Mouse (Mus musculus) layer of hippocampus, adult 8-10 months (tissue): ENCODE measurements around the gene Dbt. TPM values are rescaled to one million over a fixed set of nuclear protein-coding genes. Genes with fewer than 3 reads are reported as not detected.

Experiments used
- DNase-seq, 2 experiments: peaks; one replicate each; pipeline ENCODE4 v3.0.0; 2022; ENCODE audit warnings: low spot score in 2 of 2
- total RNA-seq, 4 experiments: library from RNA; stranded (reverse); gene quantifications; 2 replicates each; pipeline ENCODE4 v1.2.4; 2022

Dbt gene
- 10 to 100 TPM; 16.5 to 23.1 (median 18.1) TPM for total RNA-seq

DNA sequence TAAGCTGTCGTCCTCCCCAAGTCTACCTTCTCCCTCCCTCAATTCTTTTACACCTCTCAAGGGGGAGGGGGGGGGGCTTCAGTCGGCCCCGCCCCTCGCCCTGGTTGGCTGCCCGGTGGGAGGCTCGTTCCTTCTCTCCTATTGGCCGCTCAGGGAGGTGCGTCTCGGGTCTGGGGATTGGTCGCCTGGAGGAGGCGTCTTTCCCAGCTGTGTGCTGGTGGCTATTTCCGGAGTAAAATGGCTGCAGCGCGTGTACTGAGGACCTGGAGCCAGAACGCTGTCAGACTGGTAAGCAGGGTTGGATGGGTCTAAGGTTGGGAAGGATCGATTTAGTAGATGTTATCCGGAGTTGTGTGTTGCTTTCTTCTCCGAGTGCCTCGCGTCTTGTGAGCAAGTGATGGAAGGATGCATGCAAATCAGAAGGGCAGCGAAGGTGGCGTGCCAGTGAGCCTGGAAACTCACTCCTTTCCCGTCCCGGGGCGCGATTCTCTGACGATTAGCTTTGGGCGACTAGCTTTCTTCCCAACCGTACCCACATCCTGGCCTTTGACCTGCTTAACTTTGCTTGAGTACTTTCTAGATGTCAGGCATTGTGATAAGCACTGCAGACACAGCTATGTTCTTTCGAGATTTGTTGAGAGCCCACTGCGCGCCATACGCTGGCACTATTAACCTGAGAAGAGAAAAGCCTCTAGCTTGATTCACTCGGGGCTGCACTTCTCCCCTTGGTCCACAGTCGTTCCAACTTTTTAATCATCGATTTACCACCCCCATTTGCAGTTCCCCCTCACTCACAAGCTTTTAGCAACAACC lies at the start of gene Dbt:
Gene Dbt, plus strand, starts transcription at position 167 of the 813 bp plus-strand sequence.
- DNase-seq, result peak; percentile 83 to 85

DNA sequence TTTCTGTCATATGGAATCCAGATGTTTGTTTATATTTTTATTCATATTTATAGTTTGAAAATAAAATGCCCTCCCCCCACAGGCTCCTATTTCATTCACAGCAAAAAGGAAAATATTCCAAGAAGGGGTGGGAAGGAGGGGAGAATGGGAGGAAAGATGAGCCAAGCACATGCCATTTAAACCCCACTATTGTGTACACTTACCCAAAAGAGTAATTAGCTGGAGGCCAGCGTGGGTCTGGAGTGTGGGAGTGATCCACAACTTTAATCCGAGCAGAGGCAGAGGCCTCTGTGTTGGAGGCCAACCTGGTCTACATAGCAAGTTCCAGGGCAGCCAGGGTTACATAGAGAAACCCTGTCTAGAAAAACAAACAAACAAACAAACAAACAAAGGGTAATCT lies 48.6 kb upstream of the Dbt start:
- DNase-seq, result no peak

GRCm38 (mm10) chr3:116465709-116466108 lies 47.2 kb upstream of the Dbt start:
- no peak for DNase-seq

GRCm38 (mm10) chr3:116474602-116475001 lies 38.3 kb upstream of the Dbt start:
- DNase-seq, result no peak

DNA sequence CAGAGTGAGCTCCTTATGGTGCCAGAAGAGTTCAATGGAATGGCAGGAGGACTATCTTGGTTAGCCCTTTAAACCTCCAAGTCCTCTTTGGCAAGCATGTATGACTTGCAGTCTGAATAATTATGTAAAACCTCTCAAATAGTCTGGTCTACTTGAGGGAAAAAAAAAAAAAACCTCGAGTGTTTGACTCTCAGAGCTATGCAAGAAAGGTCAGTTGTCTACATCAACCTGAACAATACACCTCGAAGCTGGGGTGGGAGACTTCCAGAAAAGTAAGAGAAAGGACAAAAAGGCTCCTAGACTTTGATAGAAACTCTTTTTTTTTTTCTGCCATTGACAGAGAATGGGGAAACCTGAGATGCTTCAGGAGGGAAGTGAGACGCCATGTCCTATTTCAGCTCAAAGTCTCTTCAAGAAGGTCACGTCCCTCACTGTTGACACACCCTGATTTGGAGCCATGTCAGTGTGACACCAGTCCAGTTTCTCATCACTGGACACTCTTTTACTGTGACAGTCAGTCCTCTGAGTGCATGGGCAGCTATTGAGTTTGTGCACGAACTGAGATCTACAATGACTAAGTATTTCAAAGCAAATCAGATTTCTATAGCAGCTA lies 36.1 kb upstream of the Dbt start:
- no peak for DNase-seq

DNA sequence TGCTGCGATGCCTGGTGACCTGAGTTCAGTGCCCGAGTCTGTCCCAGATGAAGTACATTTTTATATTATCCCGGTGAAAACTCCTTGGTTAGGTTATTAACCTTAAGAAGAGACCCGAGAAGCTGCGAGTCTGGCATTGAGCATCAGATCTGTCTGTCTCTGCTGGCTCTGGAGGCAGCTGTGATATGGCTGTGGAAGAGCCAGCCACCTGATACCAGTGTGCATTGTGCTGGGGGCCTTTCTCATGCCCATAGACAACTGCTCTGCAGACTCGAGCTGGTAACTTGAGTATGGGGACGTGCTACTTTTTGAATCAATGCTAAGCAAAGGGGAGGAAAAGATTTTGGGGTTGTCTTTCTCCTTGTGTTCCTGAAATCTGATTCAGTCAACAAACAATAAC lies 35.5 kb upstream of the Dbt start:
- DNase-seq, result no peak

GRCm38 (mm10) chr3:116480119-116480518 lies 32.8 kb upstream of the Dbt start:
- DNase-seq, result no peak

- DNase-seq, result no peak
Observed at GRCm38 (mm10) chr3:116480937-116481336, 31.9 kb upstream of the Dbt start.

- DNase-seq, result no peak
Observed at GRCm38 (mm10) chr3:116482724-116483123, 30.1 kb upstream of the Dbt start.

GRCm38 (mm10) chr3:116483271-116483670 lies 29.6 kb upstream of the Dbt start:
- no peak for DNase-seq

GRCm38 (mm10) chr3:116490920-116491319 lies 21.9 kb upstream of the Dbt start:
- no peak for DNase-seq

- DNase-seq, result no peak
Observed at GRCm38 (mm10) chr3:116491923-116492454, 20.9 kb upstream of the Dbt start.

DNA sequence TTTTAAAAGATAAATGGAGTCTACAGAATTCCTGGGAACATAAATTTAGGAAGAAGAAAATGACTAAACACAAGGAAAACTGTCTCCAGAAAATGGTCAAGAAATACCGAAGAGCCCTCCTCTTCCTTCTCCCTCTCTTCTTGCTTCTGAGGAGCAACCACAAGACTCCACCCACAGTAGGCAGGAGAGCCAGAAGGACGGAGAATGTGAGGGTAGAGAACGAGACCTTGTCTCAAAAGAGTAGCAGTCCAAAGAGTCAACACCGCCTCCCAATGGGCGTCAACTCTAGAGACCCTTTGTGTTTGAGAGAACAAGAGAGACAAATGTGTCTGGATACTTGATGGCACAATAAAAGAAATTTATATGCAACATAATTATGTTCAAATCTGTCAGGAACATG lies 19.2 kb upstream of the Dbt start:
- no peak for DNase-seq

DNA sequence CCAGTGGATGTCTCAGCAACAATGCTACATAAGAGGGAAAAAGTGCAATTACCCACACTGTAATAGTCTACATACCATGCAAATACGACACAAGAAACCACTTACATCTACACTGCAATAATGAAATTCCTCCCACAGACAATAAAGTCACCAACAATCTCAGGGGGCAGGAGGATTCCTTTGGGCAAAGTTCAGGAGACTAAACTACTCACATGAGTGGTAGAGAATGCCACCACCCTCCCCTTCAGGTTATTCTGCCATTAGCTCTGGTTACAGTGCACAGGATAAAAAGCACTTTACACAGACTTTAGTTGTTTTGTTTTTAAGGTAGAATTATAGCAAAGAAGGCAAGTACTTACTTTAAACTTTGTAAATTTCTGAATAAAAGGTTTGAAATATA lies 17.2 kb upstream of the Dbt start:
- no peak for DNase-seq

DNA sequence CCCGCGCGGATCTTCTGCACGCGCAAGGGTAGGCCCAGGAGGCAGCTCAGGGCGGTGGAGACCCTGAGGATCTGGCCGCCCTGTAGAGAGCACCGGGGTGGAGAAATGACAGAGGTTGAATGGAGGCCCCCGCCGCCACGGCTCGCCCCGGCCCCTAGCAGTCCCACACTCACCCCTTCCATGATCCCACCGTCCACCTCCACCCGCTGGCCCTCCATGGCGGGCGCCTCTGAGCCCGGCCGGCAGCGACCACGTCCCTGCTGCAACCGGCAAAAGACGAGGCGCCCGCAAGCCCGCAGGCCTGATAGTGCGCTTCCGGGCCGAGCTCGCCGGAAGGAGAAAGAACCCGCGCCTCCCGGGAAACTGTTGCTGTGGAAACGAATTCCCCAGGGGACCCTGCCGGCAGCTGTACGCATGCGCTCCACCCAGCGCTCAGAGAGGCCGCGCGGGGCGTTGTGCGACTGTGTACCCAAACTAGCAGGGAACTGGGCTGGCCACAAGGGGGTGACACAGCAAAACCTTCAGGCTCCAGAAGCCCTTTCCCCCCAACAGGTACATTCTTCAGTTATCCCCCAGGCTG lies 5.0 kb upstream of the Dbt start, which contains the start of gene Rtca:
Gene Rtca, minus strand, starts transcription at position 437 of the 580 bp plus-strand sequence.
- DNase-seq, result peak; percentile 96 to 98

DNA sequence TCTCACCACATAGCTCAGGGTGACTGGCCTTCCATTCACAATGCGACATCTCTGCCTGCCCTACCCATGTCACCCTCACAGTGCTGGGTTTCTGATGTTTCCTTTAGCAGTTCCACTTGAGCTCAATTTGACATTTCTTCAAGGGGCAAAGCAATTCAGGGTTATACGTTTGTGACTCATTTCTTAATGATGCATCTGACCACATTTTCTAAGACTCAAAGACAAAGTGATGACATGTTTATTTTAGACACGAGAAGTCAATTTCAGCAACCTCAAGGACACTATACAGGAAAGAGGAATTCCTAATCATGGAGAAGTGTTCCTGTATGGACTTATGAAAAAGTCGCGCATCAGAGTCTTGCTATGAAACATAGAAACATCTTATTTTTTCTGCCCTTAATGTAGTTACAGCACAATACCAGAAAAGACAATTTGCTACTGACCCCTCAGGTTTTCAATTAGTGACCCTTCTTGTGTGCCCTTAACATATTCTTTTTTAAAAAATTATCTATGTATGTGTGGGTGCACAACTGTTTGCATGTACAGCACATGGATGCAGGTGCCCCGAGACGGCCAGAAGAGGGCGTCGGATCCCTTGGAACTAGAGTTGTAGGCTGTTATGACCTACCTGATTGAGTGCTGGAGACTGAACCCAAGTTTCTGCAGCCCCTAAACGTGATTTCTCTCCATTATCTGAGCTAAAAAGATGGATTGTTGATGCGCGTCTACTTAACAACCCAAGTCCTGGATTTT lies 543 bp upstream of the Dbt start:
- peak in 1 of 2 experiments; percentile 32 for DNase-seq

DNA sequence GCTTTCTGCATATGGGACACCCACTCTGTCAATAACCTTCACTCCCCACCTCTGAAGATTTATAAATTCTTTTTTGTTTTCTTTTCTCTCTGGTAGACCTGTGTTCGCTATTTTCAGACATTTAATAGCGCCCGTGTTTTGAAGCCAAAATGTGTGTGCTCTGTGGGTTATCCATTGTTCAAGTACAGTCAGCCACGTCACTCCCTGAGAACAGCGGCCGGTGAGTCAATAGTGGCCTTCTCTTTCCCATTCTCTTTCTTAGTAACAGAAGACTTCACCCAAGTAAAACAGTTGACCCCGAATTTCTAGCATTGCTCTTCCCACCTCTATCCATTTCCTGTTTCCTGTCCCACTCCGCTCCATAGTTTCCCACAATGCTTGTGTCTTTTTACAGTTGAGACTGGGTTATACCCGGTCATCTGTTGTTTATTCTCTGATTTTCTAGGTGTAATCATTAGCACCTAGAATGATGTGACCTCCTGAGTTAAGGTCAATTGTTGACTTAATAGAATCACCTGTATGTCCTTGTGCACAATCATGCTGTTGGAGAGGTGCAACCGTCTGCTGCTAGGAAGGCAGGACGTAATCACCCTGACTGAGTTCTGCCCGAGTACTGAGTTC lies 7.4 kb downstream of the Dbt start:
- no peak for DNase-seq

GRCm38 (mm10) chr3:116529741-116530140 lies 16.9 kb downstream of the Dbt start:
- DNase-seq, result no peak

DNA sequence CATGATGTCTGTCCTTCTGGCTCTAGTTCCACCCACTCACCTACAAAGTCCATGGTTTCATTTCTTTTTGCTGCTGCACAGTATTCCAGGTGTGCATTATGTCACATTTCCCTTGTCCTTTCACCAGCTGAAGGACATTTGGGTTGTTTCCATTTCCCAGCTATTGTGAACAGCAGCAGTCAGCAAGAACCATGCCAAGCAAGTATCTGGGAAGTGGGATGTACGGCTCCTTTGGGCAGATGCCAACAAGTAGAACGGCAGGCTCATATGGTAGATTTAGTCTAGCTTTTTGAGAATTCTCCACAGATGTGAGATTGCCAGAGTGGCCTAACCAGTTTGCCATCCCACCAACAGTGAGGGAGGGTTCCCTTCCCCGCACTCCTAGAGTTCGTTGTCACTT lies 18.0 kb downstream of the Dbt start:
- peak; percentile 23 to 54 for DNase-seq

GRCm38 (mm10) chr3:116536428-116537199 lies 23.7 kb downstream of the Dbt start:
- DNase-seq, result peak; percentile 28 to 38
